Mouse (Mus musculus) lung, embryonic 14.5 days (tissue): ENCODE measurements at regions not wholly inside any gene's neighbourhood (a gene's known extent, or its start where the extent isn't known, plus 50 kb on each side); places are given as distances from the start of the nearest gene placed in this dataset.

Experiments used
- ATAC-seq: fragments of 200-750 bp; cut with Nextera tagmentation; 2 replicates; pipeline ENCODE4 v1.8.0; 2017; ENCODE audit warnings: mild to moderate bottlenecking, moderate TSS enrichment, moderate library complexity; ENCODE audit not compliant: insufficient read depth
- DNase-seq: peaks from one replicate; pipeline ENCODE4 v3.0.0-alpha.2; 2015
- H3K27ac ChIP-seq: fragments of 300-500 bp; sonication (generic); 2 replicates; pipeline ENCODE4 v1.5.1; 2014; ENCODE audit warnings: low read depth, mild to moderate bottlenecking, moderate library complexity
- H3K27me3 ChIP-seq: fragments of 300-500 bp; sonication (generic); 2 replicates; pipeline ENCODE4 v1.6.1; 2014; ENCODE audit warnings: low read length, control low read depth; ENCODE audit not compliant: insufficient read depth
- H3K36me3 ChIP-seq: fragments of 300-500 bp; sonication (generic); 2 replicates; pipeline ENCODE4 v1.6.1; 2014; ENCODE audit warnings: control low read depth; ENCODE audit not compliant: insufficient read depth
- H3K4me1 ChIP-seq: fragments of 300-500 bp; sonication (generic); 2 replicates; pipeline ENCODE4 v1.6.1; 2014; ENCODE audit warnings: antibody characterized with exemption, control low read depth; ENCODE audit not compliant: insufficient read depth
- H3K4me2 ChIP-seq: fragments of 300-500 bp; sonication (generic); 2 replicates; pipeline ENCODE4 v1.6.1; 2014; ENCODE audit warnings: mild to moderate bottlenecking
- H3K4me3 ChIP-seq: fragments of 300-500 bp; sonication (generic); 2 replicates; pipeline ENCODE4 v1.5.1; 2014; ENCODE audit warnings: low read depth, low read length
- H3K9ac ChIP-seq: fragments of 300-500 bp; sonication (generic); 2 replicates; pipeline ENCODE4 v1.6.1; 2014
- H3K9me3 ChIP-seq: fragments of 300-500 bp; sonication (generic); 2 replicates; pipeline ENCODE4 v1.6.1; 2016; ENCODE audit warnings: low read depth, low read length, control low read depth
- CTCF ChIP-seq: IDR thresholded peaks from 2 replicates; pipeline ENCODE4 v1.5.1; 2016; ENCODE audit warnings: antibody characterized with exemption, low read depth
- WGBS: fragments of 180-500 bp; shearing (Covaris S2); extraction: QIAGEN DNeasy Blood & Tissue Kit; methylation state at CpG from one replicate; pipeline ENCODE4 v1.1.7; 2014; 5-methylcytosine and 5-hydroxymethylcytosine counted together

DNA sequence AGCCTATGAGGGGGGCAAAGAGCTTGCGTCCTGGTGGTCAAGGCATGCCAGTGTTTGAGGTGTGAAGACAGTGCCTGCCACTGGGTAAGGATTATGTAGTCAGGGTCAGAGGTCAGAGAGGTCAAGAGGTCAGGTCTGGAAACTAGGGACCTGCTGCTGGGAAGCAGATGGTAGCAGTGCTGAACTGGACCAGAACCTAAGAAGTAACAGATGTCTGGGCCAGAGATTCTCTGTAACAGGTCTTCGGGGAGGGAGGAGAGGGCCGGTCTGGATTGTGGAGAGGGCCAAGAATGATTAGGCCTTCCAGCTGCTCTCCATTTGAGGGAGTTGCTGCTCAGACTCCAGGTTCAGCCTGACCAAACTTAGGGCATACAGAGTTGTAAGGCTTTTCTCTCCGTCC, 174.4 kb downstream of the Matn1 start:
- ATAC-seq, result no peak
- TF ChIP-seq CTCF, result no peak
- 64% methylated on average over 4 of the region's 4 CpGs for WGBS

DNA sequence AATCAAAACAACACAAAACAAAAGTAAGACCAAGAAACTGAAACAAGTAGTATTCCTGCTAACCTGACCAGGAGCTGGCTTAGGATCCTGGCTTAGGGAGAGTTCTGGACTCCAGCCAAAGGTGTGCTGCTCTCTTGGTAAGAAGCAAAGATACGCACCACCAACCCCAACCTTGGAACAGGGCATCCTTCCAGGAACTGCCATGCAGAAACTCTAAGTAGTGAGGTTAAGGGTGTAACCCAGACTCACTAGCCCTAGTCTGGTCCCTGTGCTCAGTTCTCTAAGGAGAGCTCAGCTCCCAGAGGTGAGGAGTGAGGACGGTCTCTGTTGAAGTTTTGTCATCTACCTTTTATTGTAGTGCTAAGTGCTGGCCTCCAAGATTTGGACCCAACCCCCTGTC, 175.4 kb downstream of the Matn1 start:
- no peak for ATAC-seq
- WGBS, result 84% methylated on average over 2 of the region's 2 CpGs
- no peak for TF ChIP-seq CTCF

More for the DNA sequence above, 174.4 kb downstream of the Matn1 start:
- Histone ChIP-seq H3K27me3 (no peaks in the 10 kb centered on the region), H3K4me3 (no peak overlapping the region), H3K9ac (no peak overlapping the region), H3K9me3 (no peaks in the 10 kb centered on the region), H3K27ac (no peak overlapping the region), H3K36me3 (no peaks in the 10 kb centered on the region), H3K4me1 (no peaks in the 10 kb centered on the region), H3K4me2 (no peak overlapping the region)
- DNase-seq, result no peak

DNA sequence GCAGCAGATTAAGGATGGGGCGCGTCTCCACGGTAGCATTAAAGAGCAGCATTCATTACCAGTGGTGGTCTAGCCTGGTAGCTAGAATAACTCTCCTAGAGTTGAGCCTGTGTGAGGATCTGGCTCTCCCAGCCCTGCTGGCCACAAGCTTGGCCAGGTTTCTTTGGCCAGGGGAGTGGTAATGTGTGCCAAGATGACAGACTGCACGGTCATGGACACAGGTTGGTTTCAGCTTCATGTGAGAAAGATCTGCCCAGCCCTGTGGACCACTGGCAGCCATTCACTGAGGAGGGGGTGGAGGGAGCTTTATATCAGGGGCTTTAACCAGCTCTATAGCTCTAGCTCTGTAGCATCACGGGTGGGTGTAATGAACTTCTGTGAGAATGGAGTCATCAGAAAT, 176.5 kb downstream of the Matn1 start:
- no peak for TF ChIP-seq CTCF
- no peak overlapping the region for H3K27ac ChIP-seq
- 88% methylated on average over 5 of the region's 5 CpGs for WGBS
- H3K4me2 ChIP-seq, result no peak overlapping the region
- no peak overlapping the region for H3K9ac ChIP-seq
- H3K9me3 ChIP-seq, result no peaks in the 10 kb centered on the region
- H3K4me1 ChIP-seq, result no peaks in the 10 kb centered on the region
- ATAC-seq, result no peak
- H3K36me3 ChIP-seq, result no peaks in the 10 kb centered on the region
- H3K27me3 ChIP-seq, result no peaks in the 10 kb centered on the region
- DNase-seq, result no peak
- no peak overlapping the region for H3K4me3 ChIP-seq

More for the DNA sequence above, 175.4 kb downstream of the Matn1 start:
- no peaks in the 10 kb centered on the region for H3K9me3 ChIP-seq
- no peak overlapping the region for H3K9ac ChIP-seq
- no peaks in the 10 kb centered on the region for H3K36me3 ChIP-seq
- no peak overlapping the region for H3K4me2 ChIP-seq
- H3K4me1 ChIP-seq, result no peaks in the 10 kb centered on the region
- H3K27ac ChIP-seq, result no peak overlapping the region
- no peaks in the 10 kb centered on the region for H3K27me3 ChIP-seq
- no peak for DNase-seq
- H3K4me3 ChIP-seq, result no peak overlapping the region

DNA sequence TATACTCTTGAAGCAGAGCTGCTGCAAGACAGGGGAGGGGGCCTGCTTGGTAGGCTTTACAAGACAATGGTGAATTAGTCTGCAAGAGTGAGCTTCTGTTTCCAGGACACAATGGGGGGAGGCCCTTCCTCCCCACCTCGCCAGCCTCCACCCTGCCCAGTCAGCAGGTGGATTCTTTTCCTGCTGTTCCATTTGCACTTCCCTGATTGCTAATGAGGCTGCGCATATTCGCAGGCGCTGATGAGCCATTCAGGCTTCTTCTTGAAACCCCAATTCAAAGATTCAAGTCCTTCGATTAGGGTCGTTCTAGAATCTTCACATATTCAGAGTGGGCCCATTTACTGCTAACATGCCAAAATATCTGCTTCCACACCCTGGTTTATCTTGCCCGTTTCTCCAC, 181.8 kb downstream of the Matn1 start:
- Histone ChIP-seq H3K4me2 (no peak overlapping the region), H3K27me3 (no peaks in the 10 kb centered on the region), H3K27ac (no peak overlapping the region), H3K36me3 (no peaks in the 10 kb centered on the region), H3K4me1 (no peaks in the 10 kb centered on the region), H3K9ac (no peak overlapping the region), H3K4me3 (no peak overlapping the region), H3K9me3 (no peaks in the 10 kb centered on the region)
- DNase-seq (no peak), ATAC-seq (no peak)
- WGBS, result 47% methylated on average over 7 of the region's 7 CpGs
- TF ChIP-seq CTCF, result no peak

DNA sequence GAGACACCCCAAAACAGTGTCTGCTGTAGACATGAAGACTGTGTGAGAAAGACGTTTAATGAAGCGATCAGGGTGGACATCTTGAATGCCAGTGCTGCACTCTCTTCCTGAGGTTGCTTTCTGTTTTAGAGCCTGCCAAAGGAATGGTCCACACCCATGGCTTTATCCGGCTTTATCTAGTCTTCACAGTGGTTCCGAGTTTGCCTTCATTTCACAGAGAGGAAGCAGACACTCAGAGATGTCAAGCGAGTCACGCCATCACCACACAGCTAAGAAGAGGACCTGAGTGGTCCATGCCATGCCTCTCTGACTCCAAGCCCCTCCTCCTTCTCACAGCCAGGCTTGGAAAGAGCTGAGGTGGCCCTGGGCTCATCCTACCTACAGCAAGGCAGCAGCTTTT, 182.7 kb downstream of the Matn1 start:
- no peaks in the 10 kb centered on the region for H3K4me1 ChIP-seq
- ATAC-seq, result no peak
- H3K27ac ChIP-seq, result no peak overlapping the region
- 69% methylated on average over 6 of the region's 6 CpGs for WGBS
- H3K27me3 ChIP-seq, result no peaks in the 10 kb centered on the region
- TF ChIP-seq CTCF, result no peak
- no peaks in the 10 kb centered on the region for H3K9me3 ChIP-seq
- H3K4me2 ChIP-seq, result no peak overlapping the region
- H3K9ac ChIP-seq, result no peak overlapping the region
- no peaks in the 10 kb centered on the region for H3K36me3 ChIP-seq
- no peak for DNase-seq
- H3K4me3 ChIP-seq, result no peak overlapping the region

DNA sequence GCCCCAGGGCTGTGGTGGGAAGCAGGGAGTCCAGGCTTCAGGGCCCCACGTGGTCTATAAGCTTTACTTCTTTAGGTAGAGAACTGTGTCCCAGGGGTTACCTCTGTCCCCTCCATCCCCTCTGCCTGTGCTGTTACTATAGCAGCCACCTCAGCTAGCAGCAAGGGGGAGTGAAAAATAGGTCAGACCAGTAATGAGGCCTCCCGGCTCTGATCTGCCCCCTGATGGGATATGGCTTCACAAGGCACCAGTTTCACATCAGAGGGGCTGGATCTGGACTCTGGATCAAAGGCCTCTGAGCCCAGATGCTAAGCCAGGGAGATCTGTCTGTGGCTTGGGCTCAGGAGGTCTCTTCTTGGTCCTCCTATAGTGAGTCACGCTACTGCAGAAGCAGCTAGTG, 184.5 kb downstream of the Matn1 start:
- Histone ChIP-seq H3K9me3 (no peaks in the 10 kb centered on the region), H3K36me3 (no peaks in the 10 kb centered on the region), H3K4me3 (no peak overlapping the region), H3K27ac (no peak overlapping the region), H3K4me2 (no peak overlapping the region), H3K27me3 (no peaks in the 10 kb centered on the region), H3K9ac (no peak overlapping the region), H3K4me1 (no peaks in the 10 kb centered on the region)
- no peak for DNase-seq
- no peak for ATAC-seq
- no peak for TF ChIP-seq CTCF
- 41% methylated on average over 3 of the region's 3 CpGs for WGBS

DNA sequence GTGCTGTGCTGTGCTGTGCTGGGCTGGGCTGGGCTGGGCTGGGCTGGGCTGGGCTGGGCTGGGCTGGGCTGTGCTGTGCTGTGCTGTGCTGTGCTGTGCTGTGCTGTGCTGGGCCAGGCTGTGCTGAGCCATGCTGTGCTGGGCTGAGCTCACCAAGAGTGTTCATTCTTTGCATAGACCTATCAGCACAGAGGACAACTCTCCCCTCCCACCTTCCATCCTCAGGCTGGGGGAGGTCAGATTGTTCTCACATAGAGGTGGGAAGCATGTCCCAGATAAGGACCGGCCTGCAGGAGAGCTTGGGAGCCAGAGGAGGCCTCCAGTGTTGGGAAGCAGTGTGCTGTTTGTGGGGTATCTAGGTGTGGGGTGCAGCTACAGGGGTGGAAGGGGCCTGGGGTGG, 188.0 kb downstream of the Matn1 start:
- no peak for DNase-seq

DNA sequence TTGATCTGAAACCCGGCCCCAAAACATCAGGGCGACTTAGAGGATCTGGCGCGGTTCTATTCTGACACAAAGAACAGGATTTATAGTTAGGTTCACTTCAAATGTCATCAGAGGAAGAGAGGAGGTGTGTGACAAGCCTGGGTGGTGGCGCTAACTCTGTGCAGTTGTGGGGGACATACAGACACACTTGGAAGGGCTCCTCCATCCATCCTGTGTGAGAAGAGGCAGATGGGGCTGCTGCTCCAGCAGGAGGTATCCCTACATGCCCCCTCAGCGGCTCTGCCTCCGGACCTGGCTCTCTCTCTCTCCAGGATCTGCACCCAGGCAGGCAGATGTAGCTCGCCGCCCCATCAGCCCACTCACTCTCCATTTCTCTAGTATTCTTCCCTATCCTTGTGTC, 188.6 kb downstream of the Matn1 start:
- Histone ChIP-seq H3K9ac (no peak overlapping the region), H3K4me2 (no peak overlapping the region), H3K4me1 (no peaks in the 10 kb centered on the region), H3K27ac (no peak overlapping the region), H3K27me3 (no peaks in the 10 kb centered on the region), H3K4me3 (no peak overlapping the region), H3K9me3 (no peaks in the 10 kb centered on the region), H3K36me3 (no peaks in the 10 kb centered on the region)
- TF ChIP-seq CTCF, result no peak
- ATAC-seq (no peak), DNase-seq (no peak)
- WGBS, result 55% methylated on average over 9 of the region's 9 CpGs

More for the DNA sequence above, 188.0 kb downstream of the Matn1 start:
- Histone ChIP-seq H3K36me3 (no peaks in the 10 kb centered on the region), H3K27ac (no peak overlapping the region), H3K9ac (no peak overlapping the region), H3K4me2 (no peak overlapping the region), H3K4me1 (no peaks in the 10 kb centered on the region), H3K9me3 (no peaks in the 10 kb centered on the region), H3K4me3 (no peak overlapping the region), H3K27me3 (no peaks in the 10 kb centered on the region)
- ATAC-seq, result no peak
- no peak for TF ChIP-seq CTCF
- WGBS, result 6% methylated on average over 1 of the region's 1 CpGs
